Mouse (Mus musculus): ENCODE results near the gene Adam15.

DNA sequence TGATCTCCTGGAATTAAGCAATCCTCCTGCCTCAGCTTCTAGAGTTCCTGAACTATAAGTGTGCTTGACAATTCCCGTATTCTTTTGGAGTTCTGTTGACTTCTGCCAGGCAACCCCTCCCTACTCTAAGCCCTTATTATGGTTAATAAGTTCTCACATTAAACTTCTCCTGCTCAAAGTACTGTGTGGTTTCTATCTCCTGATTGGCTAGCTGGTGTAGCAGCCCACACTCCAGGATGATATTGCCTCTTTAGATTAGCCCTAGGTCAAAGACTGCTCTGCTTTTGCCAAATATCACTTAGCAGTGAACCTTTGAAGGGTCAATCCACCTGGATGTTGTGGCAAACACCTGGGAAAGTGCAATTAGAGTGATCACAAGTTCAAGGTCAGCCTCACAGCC is 49.7 kb downstream of the Adam15 start:
- TF ChIP-seq CTCF (IDR thresholded peaks at IDR 0.05; ENCODE audit: low read depth): no peak
- TF ChIP-seq EP300 (IDR thresholded peaks at IDR 0.05; ENCODE audit: low read depth): no peak
